Mouse (Mus musculus) neural tube, embryonic 11.5 days (tissue): Measurements from ENCODE around the gene Grm4. TPM values are rescaled to one million over a fixed set of nuclear protein-coding genes. Genes with fewer than 3 reads are reported as not detected.

Experiments used
- ATAC-seq: fragments of 200-750 bp; cut with Nextera tagmentation; 2 replicates; pipeline ENCODE4 v1.8.0; 2017; ENCODE audit warnings: moderate number of reproducible peaks, mild to moderate bottlenecking, moderate TSS enrichment, moderate library complexity; ENCODE audit not compliant: insufficient read depth, low FRiP score, low TSS enrichment
- DNase-seq: peaks from one replicate; pipeline ENCODE4 v3.0.0-alpha.2; 2015; ENCODE audit warnings: low spot score
- H3K27ac ChIP-seq: fragments of 300-500 bp; sonication (generic); 2 replicates; pipeline ENCODE4 v1.5.1; 2014; ENCODE audit warnings: low read depth, mild to moderate bottlenecking, low read length
- H3K27me3 ChIP-seq: fragments of 300-500 bp; sonication (generic); 2 replicates; pipeline ENCODE4 v1.6.1; 2014; ENCODE audit warnings: mild to moderate bottlenecking, low read length, mixed read lengths; ENCODE audit not compliant: control insufficient read depth, insufficient read depth
- H3K36me3 ChIP-seq: fragments of 300-500 bp; sonication (generic); 2 replicates; pipeline ENCODE4 v1.6.1; 2014; ENCODE audit warnings: mild to moderate bottlenecking, low read length, moderate library complexity, mixed read lengths; ENCODE audit not compliant: control insufficient read depth, insufficient read depth
- H3K4me1 ChIP-seq: fragments of 300-500 bp; sonication (generic); 2 replicates; pipeline ENCODE4 v1.6.1; 2014; ENCODE audit warnings: low read length, mixed read lengths; ENCODE audit not compliant: control insufficient read depth, insufficient read depth
- H3K4me2 ChIP-seq: fragments of 300-500 bp; sonication (generic); 2 replicates; pipeline ENCODE4 v1.6.1; 2014; ENCODE audit warnings: low read depth, mild to moderate bottlenecking, moderate library complexity
- H3K4me3 ChIP-seq: fragments of 300-500 bp; sonication (generic); 2 replicates; pipeline ENCODE4 v1.5.1; 2014; ENCODE audit warnings: low read depth, low read length
- H3K9ac ChIP-seq: fragments of 300-500 bp; sonication (generic); 2 replicates; pipeline ENCODE4 v1.6.1; 2014; ENCODE audit warnings: mild to moderate bottlenecking, low read length
- H3K9me3 ChIP-seq: fragments of 300-500 bp; sonication (generic); 2 replicates; pipeline ENCODE4 v1.6.1; 2016; ENCODE audit warnings: low read length; ENCODE audit not compliant: control insufficient read depth
- WGBS: fragments of 180-500 bp; shearing (Covaris S2); extraction: QIAGEN DNeasy Blood & Tissue Kit; methylation state at CpG from one replicate; pipeline ENCODE4 v1.1.7; 2014; 5-methylcytosine and 5-hydroxymethylcytosine counted together
- polyA plus RNA-seq: library from polyadenylated mRNA; unstranded; fragments of >200 nt; fragmentation: Nextera tagmentation; extraction: Ambion mirVana; gene quantifications from 2 replicates; pipeline ENCODE4 v1.2.1, GENCODE M21; 2014

The Grm4 gene
- polyA plus RNA-seq, 1 experiment from 2014 or later: 2.5 TPM

DNA sequence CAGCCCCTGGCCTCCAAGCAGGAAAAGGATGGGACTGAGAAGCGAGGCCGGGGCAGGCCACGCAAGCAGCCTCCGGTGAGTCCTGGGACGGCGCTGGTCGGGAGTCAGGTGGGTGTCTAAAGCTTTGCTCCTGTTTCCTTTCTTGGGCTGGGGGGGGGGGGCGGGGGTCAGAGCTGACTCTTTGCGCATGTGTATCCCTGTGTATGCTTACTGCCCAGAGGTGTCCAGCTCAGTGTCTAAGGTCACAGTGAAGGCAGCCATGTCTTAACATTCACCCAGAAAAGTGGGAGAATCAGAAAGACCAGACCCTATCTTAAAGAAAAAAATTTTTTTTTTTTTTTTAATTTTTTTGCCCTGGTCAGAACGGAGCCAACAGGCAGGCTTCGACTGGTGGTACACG lies 38.4 kb upstream of the Grm4 start:
- H3K4me1 ChIP-seq: peaks cover 37% of the 10 kb centered on the region
- whole genome bisulfite sequencing: 66% methylated on average over 12 of the region's 12 CpGs
- no peak overlapping the region for H3K9ac ChIP-seq
- no peaks in the 10 kb centered on the region for H3K27me3 ChIP-seq
- no peak overlapping the region for H3K4me2 ChIP-seq
- no peak for DNase-seq
- no peak overlapping the region for H3K4me3 ChIP-seq
- H3K36me3 ChIP-seq: 0 out of 2 replicates have a peak, but pooled peaks cover 2% of the 10 kb centered on the region
- no peak overlapping the region for H3K27ac ChIP-seq
- H3K9me3 ChIP-seq: no peaks in the 10 kb centered on the region
- no peak for ATAC-seq

DNA sequence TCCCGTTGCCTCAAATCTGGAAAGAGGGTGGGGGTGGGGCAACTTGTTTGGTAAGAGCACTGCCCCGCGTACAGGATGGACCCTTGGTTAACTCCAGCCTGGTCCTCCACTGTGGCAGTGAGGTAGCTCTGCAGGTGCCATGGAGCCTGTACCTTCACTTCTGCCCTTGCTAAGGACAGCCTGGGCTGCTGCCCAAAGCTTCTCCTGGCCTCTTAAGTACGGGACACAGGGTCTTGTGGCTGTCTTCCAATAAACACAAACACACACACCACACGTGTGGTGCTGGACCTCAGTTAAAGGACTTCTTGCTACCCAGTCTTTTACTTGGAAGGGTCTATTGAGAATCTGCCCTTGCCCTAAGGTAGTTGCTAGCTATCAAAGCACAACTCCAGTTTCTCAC lies 37.6 kb upstream of the Grm4 start:
- H3K27ac ChIP-seq: no peak overlapping the region
- H3K4me3 ChIP-seq: peak overlapping the region; percentile 97
- ATAC-seq (no peak), DNase-seq (no peak)
- peak overlapping the region; percentile 32 for H3K9ac ChIP-seq
- 0 out of 2 replicates have a peak, but pooled peaks cover 2% of the 10 kb centered on the region for H3K36me3 ChIP-seq
- H3K4me2 ChIP-seq: peak overlapping the region; percentile 91
- H3K9me3 ChIP-seq: no peaks in the 10 kb centered on the region
- 16% methylated on average over 5 of the region's 5 CpGs for WGBS
- H3K4me1 ChIP-seq: peaks cover 33% of the 10 kb centered on the region
- H3K27me3 ChIP-seq: no peaks in the 10 kb centered on the region

DNA sequence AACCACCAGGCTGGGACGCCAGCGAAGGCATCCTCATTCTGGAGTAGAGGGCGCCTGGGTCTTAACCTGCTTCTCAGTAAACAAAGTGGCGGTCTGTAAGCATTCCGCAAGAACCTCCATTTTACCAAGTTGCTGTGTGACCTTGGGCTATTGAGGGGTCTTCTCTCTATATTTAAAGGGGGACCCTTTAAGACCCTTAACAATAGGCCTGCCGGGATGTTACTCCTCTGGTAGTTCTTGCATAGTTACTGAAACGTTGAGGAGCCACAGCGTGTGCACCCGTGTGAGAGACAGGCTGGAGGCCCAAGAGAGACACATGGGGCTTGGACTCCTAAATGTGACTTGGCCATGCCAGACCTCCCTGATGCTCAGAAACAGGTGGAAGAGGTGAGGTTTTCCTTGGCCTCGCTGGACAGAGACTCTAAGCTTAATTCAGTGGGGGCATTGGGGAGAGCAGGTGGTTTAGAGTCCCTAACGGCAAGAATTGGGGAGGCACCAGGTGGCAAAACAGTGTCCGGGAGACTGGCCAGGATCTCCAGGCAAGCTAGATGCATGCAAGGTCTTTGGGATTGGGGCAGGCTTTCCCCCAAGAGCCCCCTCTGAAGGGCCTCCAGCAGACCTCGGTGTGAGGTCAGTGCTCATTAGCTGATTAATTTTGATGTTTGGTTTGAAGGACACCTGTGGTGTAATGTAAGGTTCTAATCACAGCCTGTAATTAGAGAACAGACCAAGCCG lies 36.9 kb upstream of the Grm4 start:
- H3K27me3 ChIP-seq: no peaks in the 10 kb centered on the region
- H3K36me3 ChIP-seq: 0 out of 2 replicates have a peak, but pooled peaks cover 2% of the 10 kb centered on the region
- ATAC-seq (no peak), DNase-seq (no peak)
- peak overlapping the region; percentile 97 for H3K27ac ChIP-seq
- no peaks in the 10 kb centered on the region for H3K9me3 ChIP-seq
- peak overlapping the region; percentile 93 for H3K9ac ChIP-seq
- peak overlapping the region; percentile 91 for H3K4me2 ChIP-seq
- 2% methylated on average over 14 of the region's 14 CpGs for WGBS
- H3K4me3 ChIP-seq: peak overlapping the region; percentile 97
- H3K4me1 ChIP-seq: peaks cover 33% of the 10 kb centered on the region

DNA sequence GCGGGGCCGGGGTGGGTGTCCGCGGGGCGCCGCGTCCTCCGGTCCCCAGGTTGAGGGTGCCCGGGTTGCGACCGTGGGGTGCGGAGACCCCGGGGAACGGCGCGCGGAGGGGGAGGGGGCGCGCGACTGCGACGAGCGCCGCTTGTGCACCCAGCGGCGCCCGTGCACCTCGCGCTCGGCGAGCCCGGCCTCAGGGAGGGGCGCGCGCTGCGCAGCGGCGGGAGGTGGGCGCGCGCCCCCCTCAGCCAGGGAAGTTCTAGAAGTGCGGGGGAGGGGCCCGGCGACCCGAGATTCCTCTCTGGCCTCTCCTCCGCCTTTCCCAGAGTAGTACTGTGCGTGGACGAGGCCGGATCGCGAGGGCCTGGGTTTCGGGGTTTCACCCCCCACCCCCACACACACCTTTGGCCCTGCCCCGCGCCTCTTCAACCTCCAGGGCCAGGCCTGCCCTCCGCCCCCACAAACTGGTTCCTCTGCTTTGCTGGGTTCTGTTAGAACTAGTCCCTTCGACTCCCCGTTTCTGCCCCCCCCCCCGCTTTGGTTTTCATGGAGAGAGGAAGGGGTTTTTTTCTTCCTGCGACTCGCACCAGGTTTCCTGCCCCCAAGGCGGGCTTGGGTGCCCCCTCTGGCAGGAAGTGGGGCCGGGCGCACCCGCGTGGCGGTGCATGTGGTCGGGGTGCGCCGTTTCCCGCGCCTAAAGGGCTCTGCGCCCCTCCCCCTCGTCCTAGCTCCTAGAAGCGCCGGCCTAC lies 36.2 kb upstream of the Grm4 start:
- H3K9ac ChIP-seq: peak overlapping the region; percentile 93
- peak; percentile 13; the same call in 1 of the 2 replicates for ATAC-seq
- H3K4me2 ChIP-seq: peak overlapping the region; percentile 91
- H3K9me3 ChIP-seq: no peaks in the 10 kb centered on the region
- H3K27ac ChIP-seq: peak overlapping the region; percentile 97
- peaks cover 33% of the 10 kb centered on the region for H3K4me1 ChIP-seq
- WGBS: under 1% methylated on average over 55 of the region's 75 CpGs
- H3K27me3 ChIP-seq: no peaks in the 10 kb centered on the region
- H3K36me3 ChIP-seq: 0 out of 2 replicates have a peak, but pooled peaks cover 2% of the 10 kb centered on the region
- peak overlapping the region; percentile 97 for H3K4me3 ChIP-seq
- peak; percentile 79 for DNase-seq

DNA sequence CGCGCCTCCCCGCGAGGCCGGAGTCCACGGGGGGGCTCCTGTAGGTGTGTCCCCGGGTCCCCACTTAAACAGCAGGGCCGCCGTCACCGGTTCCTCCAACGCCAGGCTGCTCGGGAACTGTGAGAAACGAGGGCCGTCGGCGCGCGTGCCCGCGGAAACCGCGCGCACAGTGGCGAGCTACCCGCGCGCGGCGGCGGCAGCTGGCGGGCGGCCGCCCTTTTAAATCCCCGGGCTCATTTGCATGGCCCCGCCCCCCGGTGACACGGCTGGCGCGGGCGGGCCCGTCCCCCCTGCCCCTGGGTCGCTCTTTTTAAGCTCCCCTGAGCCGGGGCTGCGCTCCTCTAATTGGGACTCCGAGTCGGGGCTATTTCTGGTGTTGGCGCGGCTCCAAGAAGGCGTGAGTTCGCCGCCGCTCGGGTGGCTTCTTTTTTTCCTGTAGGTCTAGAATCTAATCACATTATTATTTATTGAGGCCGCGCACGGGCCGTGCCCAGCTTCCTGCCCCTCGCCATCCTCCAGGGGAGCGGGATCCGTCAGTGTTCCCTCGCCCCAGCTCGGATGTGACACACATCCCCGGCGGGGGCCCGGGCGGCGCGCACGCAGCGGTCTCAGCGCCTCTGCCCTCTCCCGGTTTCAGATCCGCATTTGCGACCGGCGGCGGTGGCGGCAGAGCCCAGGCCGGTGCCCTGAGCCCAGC lies 35.3 kb upstream of the Grm4 start, which contains the start of gene Hmga1:
TSS of gene Hmga1 (plus strand) at position 183 of the 697 bp plus-strand sequence.
- Histone ChIP-seq H3K27ac (peak within 1 kb of the TSS; percentile 97), H3K9ac (peak within 1 kb of the TSS; percentile 93), H3K4me2 (peak within 1 kb of the TSS; percentile 91), H3K4me3 (peak within 1 kb of the TSS; percentile 97), H3K36me3 (no peaks in the 10 kb centered on the region), H3K9me3 (no peaks in the 10 kb centered on the region), H3K4me1 (peaks cover 31% of the 10 kb centered on the region), H3K27me3 (no peaks in the 10 kb centered on the region)
- 0% methylated on average over 77 of the region's 79 CpGs for WGBS
- DNase-seq (peak; percentile 96), ATAC-seq (peak; percentile 73)

DNA sequence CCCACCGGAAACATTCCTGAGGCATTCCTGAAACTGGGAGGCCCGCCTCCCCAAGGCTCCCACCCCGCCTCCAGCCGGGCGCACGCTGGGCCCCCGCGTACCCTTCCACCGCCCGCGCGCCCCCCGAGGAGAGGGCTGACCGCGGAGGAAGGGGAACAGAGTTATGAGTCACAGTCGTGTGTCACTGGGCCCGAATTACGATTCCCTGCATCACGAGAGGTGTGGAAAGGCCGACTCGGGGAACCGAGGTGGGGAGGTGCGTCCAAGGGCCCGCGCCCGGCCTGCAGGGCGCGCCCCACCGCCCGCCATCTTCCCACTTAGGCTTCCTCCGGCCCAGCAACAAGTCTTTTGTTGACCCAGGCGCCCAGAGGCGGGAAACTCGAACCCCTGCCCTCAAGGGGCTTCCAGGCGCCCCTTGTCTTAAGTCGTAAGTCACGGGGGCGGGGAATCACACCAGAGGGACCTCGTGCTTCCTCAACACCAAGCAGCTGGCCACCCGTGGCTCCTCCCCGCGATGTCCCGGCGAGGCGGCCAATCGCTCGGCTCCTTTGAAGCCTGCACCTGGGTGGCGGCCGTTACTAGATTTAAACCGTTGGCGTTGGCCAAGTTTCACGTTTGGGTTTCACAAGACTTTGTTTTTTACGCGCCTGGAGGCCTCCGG lies 34.4 kb upstream of the Grm4 start:
- Histone ChIP-seq H3K4me2 (peak overlapping the region; percentile 91), H3K27me3 (no peaks in the 10 kb centered on the region), H3K36me3 (no peaks in the 10 kb centered on the region), H3K9ac (peak overlapping the region; percentile 93), H3K4me1 (peaks cover 31% of the 10 kb centered on the region), H3K27ac (peak overlapping the region; percentile 97), H3K9me3 (no peaks in the 10 kb centered on the region), H3K4me3 (peak overlapping the region; percentile 97)
- DNase-seq: peak; percentile 88
- ATAC-seq: peak; percentile 22
- under 1% methylated on average over 49 of the region's 55 CpGs for WGBS

DNA sequence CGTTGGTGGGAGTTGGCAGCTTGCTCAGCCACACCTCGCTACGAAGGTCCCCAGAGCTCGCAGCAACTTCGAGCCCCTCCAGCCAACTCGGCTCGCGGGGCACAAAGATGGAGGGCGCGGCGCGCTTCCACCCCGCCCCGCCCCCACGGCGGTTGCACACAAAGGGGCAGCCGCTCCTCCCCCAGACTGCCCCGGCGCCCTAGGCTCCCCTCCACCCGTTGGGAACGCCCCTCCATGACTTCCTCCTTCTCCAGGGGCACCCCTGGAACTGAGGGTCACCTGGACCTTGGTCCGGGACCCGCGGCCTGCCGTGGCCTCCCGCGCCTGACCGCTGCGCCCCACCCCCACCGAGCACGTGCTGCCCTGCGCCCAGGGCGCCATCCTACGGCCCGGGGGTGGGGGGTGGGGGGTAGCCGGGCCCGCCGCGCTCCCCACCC lies 33.9 kb upstream of the Grm4 start:
- H3K36me3 ChIP-seq: no peaks in the 10 kb centered on the region

More for the DNA sequence above, 33.9 kb upstream of the Grm4 start:
- H3K4me1 ChIP-seq: peaks cover 30% of the 10 kb centered on the region
- H3K27ac ChIP-seq: peak overlapping the region; percentile 97
- no peaks in the 10 kb centered on the region for H3K9me3 ChIP-seq
- no peaks in the 10 kb centered on the region for H3K27me3 ChIP-seq
- under 1% methylated on average over 27 of the region's 39 CpGs for WGBS
- peak overlapping the region; percentile 97 for H3K4me3 ChIP-seq
- H3K4me2 ChIP-seq: peak overlapping the region; percentile 91
- peak; percentile 24; the same call in 1 of the 2 replicates for ATAC-seq
- peak; percentile 87 for DNase-seq
- H3K9ac ChIP-seq: peak overlapping the region; percentile 93
